Comparison of ENCODE assay signal across 8 mouse cellular contexts in genomic region chr9:56165377-56165776, GRCm38 (mm10). TPM values are rescaled to one million over a fixed set of nuclear protein-coding genes. Genes with fewer than 3 reads are reported as not detected.
DNase-seq lines count a peak whose midpoint lies in the region; ATAC-seq and TF ChIP-seq lines count a peak whose summit lies in the region.

Gene Tspan3 (minus strand): TSS chr9:56165477.

- 89% methylated on average over 6 of the region's 6 CpGs for WGBS in lung, embryonic 16.5 days
- WGBS in limb, embryonic 10.5 days, result 93% methylated on average over 6 of the region's 6 CpGs
- WGBS in small intestine, adult 2 months, result 88% methylated on average over 6 of the region's 6 CpGs

- no peaks in the 10 kb centered on the region for H3K36me3 ChIP-seq in lung, embryonic 16.5 days (ENCODE audit: control insufficient read depth, insufficient read depth, low read length)
- no peaks in the 10 kb centered on the region for H3K36me3 ChIP-seq in limb, embryonic 10.5 days
- H3K36me3 ChIP-seq in small intestine, adult 2 months (ENCODE audit: control insufficient read depth, insufficient read depth, low read length), result no peaks in the 10 kb centered on the region

- no peak within 1 kb of the TSS for H3K4me3 ChIP-seq in lung, embryonic 16.5 days (ENCODE audit: low read length)
- no peak within 1 kb of the TSS for H3K4me3 ChIP-seq in embryonic fibroblast, embryonic 13.5 days (ENCODE audit: insufficient read depth, low read length)
- no peak within 1 kb of the TSS for H3K4me3 ChIP-seq in limb, embryonic 10.5 days
- H3K4me3 ChIP-seq in small intestine, adult 2 months (ENCODE audit: low read depth, low read length), result no peak within 1 kb of the TSS

- H3K9ac ChIP-seq in lung, embryonic 16.5 days (ENCODE audit: low read length), result no peak within 1 kb of the TSS

- no peaks in the 10 kb centered on the region for H3K4me1 ChIP-seq in lung, embryonic 16.5 days (replicated peaks; ENCODE audit: control insufficient read depth, insufficient read depth, low read length)
- no peaks in the 10 kb centered on the region for H3K4me1 ChIP-seq in embryonic fibroblast, embryonic 13.5 days (ENCODE audit: control insufficient read depth, insufficient read depth, low read length)
- H3K4me1 ChIP-seq in limb, embryonic 10.5 days, result peaks cover 57% of the 10 kb centered on the region
- no peaks in the 10 kb centered on the region for H3K4me1 ChIP-seq in small intestine, adult 2 months (ENCODE audit: control insufficient read depth, insufficient read depth, insufficient read length, low read length)

- no peak for DNase-seq in lung, postnatal 4 days
- no peak for DNase-seq in heart, postnatal 10 days
- no peak for DNase-seq in limb, embryonic 10.5 days (ENCODE audit: low spot score)
- no peak for DNase-seq in right cerebral cortex, adult 18-20 months

- no peak for ATAC-seq in lung, embryonic 16.5 days (ENCODE audit: low read depth)
- ATAC-seq in cerebellum, adult (ENCODE audit: insufficient number of reproducible peaks, low FRiP score, low TSS enrichment), result no peak

- no peak for TF ChIP-seq POLR2A in embryonic fibroblast, embryonic 13.5 days (IDR thresholded peaks at IDR 0.05; ENCODE audit: low read depth, low read length)
- TF ChIP-seq POLR2A in small intestine, adult 2 months (IDR thresholded peaks at IDR 0.05; ENCODE audit: low read depth, low read length), result no peak

- no peaks in the 10 kb centered on the region for H3K9me3 ChIP-seq in lung, embryonic 16.5 days (ENCODE audit: control insufficient read depth, low read length)
- no peaks in the 10 kb centered on the region for H3K9me3 ChIP-seq in limb, embryonic 10.5 days (replicated peaks)

- H3K4me2 ChIP-seq in lung, embryonic 16.5 days (ENCODE audit: low read depth, low read length), result no peak within 1 kb of the TSS

- H3K27me3 ChIP-seq in lung, embryonic 16.5 days (ENCODE audit: control insufficient read depth, insufficient read depth, low read depth, low read length), result no peaks in the 10 kb centered on the region
- H3K27me3 ChIP-seq in limb, embryonic 10.5 days (ENCODE audit: low read depth, poor library complexity, severe bottlenecking), result no peaks in the 10 kb centered on the region; the same call in 1 of the 2 replicates
- H3K27me3 ChIP-seq in small intestine, adult 2 months (ENCODE audit: control insufficient read depth, insufficient read depth, low read length), result no peaks in the 10 kb centered on the region

- intact Hi-C loops in heart, postnatal 10 days (cut with DNase I), result no loop called here

- no peak within 1 kb of the TSS for H3K27ac ChIP-seq in lung, embryonic 16.5 days (ENCODE audit: low read length)
- no peak within 1 kb of the TSS for H3K27ac ChIP-seq in embryonic fibroblast, embryonic 13.5 days (ENCODE audit: insufficient read depth, low read length)
- peak within 1 kb of the TSS; percentile 53 for H3K27ac ChIP-seq in limb, embryonic 10.5 days
- H3K27ac ChIP-seq in small intestine, adult 2 months (ENCODE audit: insufficient read depth, low read depth, low read length), result no peak within 1 kb of the TSS

- no peak for TF ChIP-seq CTCF in embryonic fibroblast, embryonic 13.5 days (IDR thresholded peaks at IDR 0.05; ENCODE audit: borderline replicate concordance, insufficient read depth, low read length)
- no peak for TF ChIP-seq CTCF in small intestine, adult 2 months (IDR thresholded peaks at IDR 0.05; ENCODE audit: extremely low read depth, insufficient read length, insufficient replicate concordance, low read depth, low read length)

RNA-seq across cellular contexts. Expression of gene Tspan3, which starts in this region (rescaled TPM):
- polyA plus RNA-seq in lung, embryonic 16.5 days (2015; fragmentation: Nextera tagmentation; extraction: Ambion mirVana), result 406 and 422 TPM in 2 replicates
- 178 and 183 TPM in 2 replicates for polyA plus RNA-seq in embryonic fibroblast, embryonic 13.5 days (2011; ENCODE audit: insufficient read length, low read depth, missing spikeins)
- 100 to 1,000 TPM; 229 to 232 TPM for total RNA-seq in heart, postnatal 10 days (2021)
- polyA plus RNA-seq in limb, embryonic 10.5 days (2016; fragmentation: Nextera tagmentation; extraction: Ambion mirVana), result 410 and 450 TPM in 2 replicates
- 213 and 397 TPM in 2 replicates for polyA plus RNA-seq in small intestine, adult 2 months (2012; rRNA removed)
